Mouse (Mus musculus) G1E (cell line): ENCODE results near the gene Cd59a.

ENCODE experiments used
- CTCF ChIP-seq: IDR thresholded peaks from 2 replicates; pipeline ENCODE4 v1.5.1; 2012; ENCODE audit warnings: low read depth, low read length, inconsistent platforms, mixed read lengths
- GATA1 ChIP-seq: IDR thresholded peaks from 2 replicates; pipeline ENCODE4 v1.6.1; 2012; ENCODE audit warnings: borderline replicate concordance, low read length, inconsistent platforms, mixed read lengths

GRCm38 (mm10) chr2:104093305-104093704 lies 2.3 kb upstream of the Cd59a start:
- TF ChIP-seq CTCF (no peak), GATA1 (no peak)
